Mouse (Mus musculus) gastrocnemius, postnatal 4 days (tissue): ENCODE data around the gene Sult4a1. TPM values are rescaled to one million over a fixed set of nuclear protein-coding genes. Genes with fewer than 3 reads are reported as not detected.

Experiments
- DNase-seq, 2 experiments: peaks; one replicate each; pipeline ENCODE4 v3.0.0; 2021 to 2022; ENCODE audit warnings: low spot score in 2 of 2, mixed read lengths in 2 of 2
- long read RNA-seq, 2 experiments: library from polyadenylated mRNA; stranded (forward); transcript quantifications; one replicate each; pipeline ENCODE4 v2.0.0; 2021
- total RNA-seq, 2 experiments: library from RNA; stranded (reverse); gene quantifications; 2 replicates each; pipeline ENCODE4 v1.2.3; 2021

Sult4a1 gene
- not detected for total RNA-seq
- long read RNA-seq, experiment 1: 0 reads
- long read RNA-seq, experiment 2: 0 reads

DNA sequence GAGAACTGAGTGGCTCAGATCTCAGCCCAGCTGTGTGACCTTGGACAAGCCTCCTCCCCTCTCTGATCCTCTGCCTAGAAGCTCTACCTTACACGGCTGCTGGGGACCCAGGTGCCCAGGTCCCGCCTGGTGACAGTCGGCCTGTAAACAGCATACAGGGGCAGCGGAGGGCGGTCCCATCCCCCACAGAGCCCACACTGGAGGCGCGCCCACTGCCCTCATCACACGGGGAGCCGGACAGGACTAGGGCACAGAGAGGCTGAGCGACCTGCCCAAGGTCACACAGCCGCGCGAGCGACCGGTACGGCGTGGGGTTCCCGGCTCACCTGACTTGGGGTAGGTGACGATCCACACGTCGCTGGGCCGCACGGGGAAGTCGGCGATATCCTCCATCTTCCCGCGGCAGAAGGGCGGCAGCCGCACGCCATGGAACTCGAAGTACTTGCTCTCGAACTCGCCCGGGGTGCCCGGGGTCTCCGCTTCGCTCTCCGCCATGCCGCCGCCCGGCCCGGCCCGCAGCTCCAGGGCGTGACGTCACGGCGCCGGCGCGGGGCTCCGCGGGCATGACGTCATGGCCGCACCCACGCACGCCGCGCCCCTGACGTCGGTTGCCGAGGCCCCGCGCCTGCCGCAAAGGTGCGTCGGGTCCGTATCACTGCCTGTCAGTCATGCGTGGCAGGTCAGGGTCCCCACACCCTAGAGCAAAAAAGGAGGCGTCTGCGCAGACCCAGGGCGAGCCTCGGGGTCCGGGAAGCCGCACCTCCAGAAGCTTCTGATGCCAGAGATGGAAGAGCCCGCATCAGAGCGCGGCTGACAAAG lies at the start of gene Sult4a1:
Sult4a1 (minus strand) TSS at position 650 of the 819 bp plus-strand sequence.
- no peak for DNase-seq

- no peak for DNase-seq
Observed at GRCm38 (mm10) chr15:84140929-84141328, 35.4 kb upstream of the Sult4a1 start.

DNA sequence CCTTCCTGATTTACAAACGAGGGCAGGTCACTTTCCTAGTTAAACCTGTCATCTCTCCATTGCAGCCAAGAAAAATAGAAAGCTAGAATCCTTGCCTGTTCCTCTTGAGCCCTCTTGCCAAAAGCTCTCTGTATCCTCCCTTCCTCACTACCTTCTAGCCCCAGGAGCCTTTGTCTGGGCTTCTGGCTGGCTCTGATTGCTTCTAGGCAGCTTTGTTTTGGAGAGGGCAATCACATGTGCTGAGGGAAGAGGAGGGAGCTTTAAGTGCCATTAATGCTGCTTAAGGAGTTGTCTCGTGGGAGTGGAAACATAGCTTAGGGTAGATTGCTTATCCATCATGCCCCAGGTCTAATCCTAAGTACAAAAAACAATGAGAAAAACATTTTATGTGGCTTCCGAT lies 34.6 kb upstream of the Sult4a1 start:
- no peak for DNase-seq

- no peak for DNase-seq
Observed at GRCm38 (mm10) chr15:84139592-84140005, 34.0 kb upstream of the Sult4a1 start.

- no peak for DNase-seq
Observed at GRCm38 (mm10) chr15:84136473-84137415, 31.2 kb upstream of the Sult4a1 start.

- DNase-seq: no peak
Observed at GRCm38 (mm10) chr15:84135472-84135871, 29.9 kb upstream of the Sult4a1 start.

GRCm38 (mm10) chr15:84133440-84133839 lies 27.9 kb upstream of the Sult4a1 start:
- no peak for DNase-seq

DNA sequence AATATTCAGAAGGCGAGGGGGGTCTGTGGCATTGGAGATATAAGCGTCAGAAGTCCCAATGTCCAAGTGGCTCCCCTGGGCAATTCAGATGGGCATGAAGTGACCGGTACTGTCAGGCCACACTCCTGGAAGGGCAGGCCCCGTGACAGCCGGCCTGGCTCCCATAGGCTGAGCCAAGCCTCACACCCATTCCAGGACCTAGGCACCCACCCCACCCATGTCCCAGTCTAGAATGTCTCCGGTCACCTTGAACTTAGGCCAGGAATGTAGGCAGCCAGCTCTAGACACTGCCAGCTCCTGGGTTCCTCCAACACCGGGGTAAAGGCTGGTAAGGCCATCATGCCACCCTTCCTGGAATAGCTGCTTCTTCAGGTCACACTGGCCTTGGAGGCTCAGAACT lies 26.4 kb upstream of the Sult4a1 start:
- DNase-seq: no peak

GRCm38 (mm10) chr15:84131096-84131786 lies 25.7 kb upstream of the Sult4a1 start:
- DNase-seq: no peak

DNA sequence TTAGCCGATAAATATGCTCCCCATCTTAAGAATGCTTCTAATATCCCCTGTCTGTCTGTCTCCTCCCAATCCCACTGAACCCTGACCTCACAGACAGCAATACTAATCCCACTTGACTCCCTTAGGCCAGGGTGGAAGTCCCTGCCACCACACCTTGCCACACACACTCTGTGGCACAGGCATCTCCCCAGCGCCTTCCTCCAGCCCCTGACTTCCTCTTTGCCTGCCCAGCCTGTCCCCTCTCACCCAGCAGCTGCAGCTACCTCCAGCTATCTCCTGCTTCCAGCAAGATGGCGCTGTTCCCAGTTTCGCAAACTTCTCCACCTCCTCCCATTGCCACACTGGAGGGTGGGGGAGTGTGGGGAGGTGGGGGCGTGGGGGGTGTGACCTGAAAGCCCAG lies 21.3 kb upstream of the Sult4a1 start:
- DNase-seq: no peak

DNA sequence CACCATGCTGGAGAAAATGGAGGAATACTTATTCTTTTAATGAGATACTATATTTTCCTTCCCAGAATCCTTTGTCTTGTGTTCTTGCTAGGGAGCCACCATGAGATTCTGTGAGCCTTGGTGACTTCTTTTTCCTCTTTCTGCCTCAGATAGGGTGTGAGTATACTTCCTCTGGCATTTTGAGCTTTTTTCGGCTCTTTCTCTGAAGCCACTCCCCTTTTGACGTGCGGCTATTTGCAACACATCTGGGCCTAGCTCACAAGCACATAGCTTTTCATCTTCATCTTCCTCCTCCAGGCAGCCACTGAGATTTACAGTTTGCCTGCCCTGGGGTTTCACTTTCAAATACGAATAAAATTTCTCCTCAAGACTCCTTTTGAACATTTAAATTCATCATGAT lies 20.9 kb upstream of the Sult4a1 start:
- DNase-seq: no peak

DNA sequence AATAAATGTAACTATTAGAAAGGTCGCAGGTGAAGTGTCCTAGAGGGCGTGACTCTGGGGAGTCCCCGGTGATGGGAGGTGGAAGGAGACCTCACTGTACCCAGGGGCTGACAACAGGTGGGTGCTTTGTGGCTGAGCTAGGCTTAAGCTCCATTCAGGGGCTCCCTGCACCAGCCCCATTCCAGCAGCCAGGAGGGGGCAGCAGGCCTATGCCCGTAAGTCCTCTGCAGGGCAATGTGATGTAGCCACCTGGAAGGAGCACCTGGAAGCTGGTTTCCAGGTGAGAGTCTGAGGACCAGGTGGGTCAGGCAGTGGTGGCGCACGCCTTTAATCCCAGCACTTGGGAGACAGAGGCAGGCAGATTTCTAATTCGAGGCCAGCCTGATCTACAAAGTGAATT lies 18.5 kb upstream of the Sult4a1 start:
- DNase-seq: no peak

DNA sequence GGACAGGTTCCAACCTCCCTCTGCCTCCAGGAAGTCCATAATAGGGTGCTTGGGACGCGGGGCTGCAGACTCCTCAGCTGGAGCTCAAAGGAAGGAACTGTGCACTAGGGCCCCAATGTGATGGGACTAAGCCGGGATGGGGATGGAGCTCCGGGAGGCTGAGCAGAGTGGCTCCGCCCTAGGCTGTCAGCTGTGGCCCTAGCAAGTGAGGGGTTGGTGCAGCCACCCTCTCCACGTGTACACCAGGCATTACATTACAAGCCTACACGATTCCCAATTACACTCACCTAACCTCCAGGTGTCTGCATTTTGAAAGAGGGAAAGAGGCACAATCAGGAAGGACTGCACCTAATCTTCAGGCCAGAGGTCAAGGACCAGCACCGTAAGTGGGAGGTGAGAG lies 17.5 kb upstream of the Sult4a1 start, which contains the start of gene Pnpla5:
Pnpla5 (minus strand) TSS at position 101 of the 400 bp plus-strand sequence.
- no peak for DNase-seq

- DNase-seq: no peak
Observed at GRCm38 (mm10) chr15:84121036-84121435, 15.5 kb upstream of the Sult4a1 start.

- no peak for DNase-seq
Observed at GRCm38 (mm10) chr15:84120612-84121011, 15.1 kb upstream of the Sult4a1 start.

DNA sequence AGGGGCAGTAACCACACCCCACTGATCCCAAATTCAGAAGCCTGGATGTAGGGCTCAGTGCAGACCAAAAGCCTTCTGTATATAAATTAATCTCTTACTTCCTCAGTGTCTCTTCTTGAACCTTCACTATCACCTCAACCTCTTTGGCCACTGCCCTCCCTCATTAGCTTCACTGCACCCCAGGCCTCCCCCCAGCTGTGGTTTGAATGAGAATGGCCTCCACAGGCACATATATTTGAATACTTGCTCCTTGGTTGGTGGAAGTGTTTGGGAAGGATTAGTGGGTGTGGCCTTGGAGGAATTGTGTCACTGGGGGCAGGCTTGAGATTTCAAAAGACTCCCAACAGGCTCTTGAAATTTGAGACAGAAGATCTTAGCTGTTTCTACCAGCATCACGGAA lies 10.9 kb upstream of the Sult4a1 start:
- no peak for DNase-seq

GRCm38 (mm10) chr15:84115727-84116126 lies 10.2 kb upstream of the Sult4a1 start:
- DNase-seq: no peak

- no peak for DNase-seq
Observed at GRCm38 (mm10) chr15:84113873-84114272, 8.3 kb upstream of the Sult4a1 start.

GRCm38 (mm10) chr15:84108899-84109298 lies 3.3 kb upstream of the Sult4a1 start:
- DNase-seq: no peak

DNA sequence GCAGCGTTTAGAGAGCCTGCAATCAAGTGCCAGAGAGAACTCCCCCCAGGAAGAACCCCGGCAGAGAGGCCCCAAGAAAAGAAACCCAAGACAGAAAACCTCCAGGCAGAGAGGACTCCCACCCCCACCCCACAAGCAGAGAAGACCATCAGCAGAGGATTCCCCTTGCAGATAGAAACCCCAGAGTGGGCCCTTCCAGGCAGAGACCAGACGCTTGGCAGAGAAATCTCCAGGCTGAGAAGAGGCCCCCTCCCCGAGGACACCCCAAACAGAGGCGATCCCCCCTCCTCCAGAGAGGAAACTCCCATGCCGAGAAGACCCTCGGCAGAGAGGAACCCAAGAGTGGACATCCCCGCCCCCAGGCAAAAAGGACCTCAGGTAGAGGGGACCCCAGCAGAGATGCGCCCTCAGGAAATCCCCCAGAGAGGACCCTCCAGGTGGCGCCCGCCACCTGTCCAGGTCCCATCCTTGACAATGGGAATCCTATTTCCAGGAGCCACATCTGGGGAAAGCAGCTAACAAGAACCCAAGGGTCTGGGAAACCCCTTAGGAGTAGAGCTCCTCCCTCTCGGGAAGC lies 458 bp upstream of the Sult4a1 start:
- DNase-seq: no peak

GRCm38 (mm10) chr15:84104626-84105025 lies 928 bp downstream of the Sult4a1 start:
- no peak for DNase-seq
